Mouse (Mus musculus): ENCODE results near the gene Cldn7.

DNA sequence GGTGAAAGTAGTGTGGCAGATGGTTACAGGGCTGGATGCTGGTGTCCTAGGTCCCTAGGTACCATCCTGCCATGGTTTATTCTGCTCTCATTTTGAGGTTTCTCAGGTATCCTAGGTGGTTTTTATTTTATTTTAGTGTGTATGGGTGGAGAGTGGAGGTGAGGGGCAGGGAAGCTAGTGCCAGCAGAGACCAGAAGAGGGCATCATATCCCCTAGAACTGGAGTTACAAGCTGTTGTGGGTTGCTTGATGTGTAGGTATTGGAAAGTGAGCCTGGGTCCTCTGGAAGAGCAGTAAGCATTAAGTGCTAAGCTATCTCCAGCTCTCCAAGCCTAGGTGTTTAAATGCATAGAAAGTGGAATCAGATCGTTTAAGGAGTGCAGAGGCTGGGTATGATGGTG is 12.3 kb upstream of the Cldn7 start:
- TF ChIP-seq MAFK (IDR thresholded peaks at IDR 0.05; ENCODE audit: insufficient read depth, low read depth, low read length) (no peak), HCFC1 (IDR thresholded peaks at IDR 0.05; ENCODE audit: borderline replicate concordance, insufficient read depth, low read length) (no peak)
